Mouse (Mus musculus) spleen, adult 10 weeks (tissue): ENCODE results near the gene Atg4c. TPM values are rescaled to one million over a fixed set of nuclear protein-coding genes. Genes with fewer than 3 reads are reported as not detected.

Source experiments
- polyA plus RNA-seq: library from polyadenylated mRNA; stranded (reverse); fragments of 350-450 nt; fragmentation: Illumina TruSeq; extraction: RNeasy Lipid Tissue Mini Kit (QIAGEN cat#74804); gene quantifications from one replicate; pipeline ENCODE4 v1.2.3, GENCODE M21; 2015; ENCODE audit warnings: low replicate concordance; ENCODE audit not compliant: insufficient read depth

Gene Atg4c
- 16.3 TPM for polyA plus RNA-seq

DNA sequence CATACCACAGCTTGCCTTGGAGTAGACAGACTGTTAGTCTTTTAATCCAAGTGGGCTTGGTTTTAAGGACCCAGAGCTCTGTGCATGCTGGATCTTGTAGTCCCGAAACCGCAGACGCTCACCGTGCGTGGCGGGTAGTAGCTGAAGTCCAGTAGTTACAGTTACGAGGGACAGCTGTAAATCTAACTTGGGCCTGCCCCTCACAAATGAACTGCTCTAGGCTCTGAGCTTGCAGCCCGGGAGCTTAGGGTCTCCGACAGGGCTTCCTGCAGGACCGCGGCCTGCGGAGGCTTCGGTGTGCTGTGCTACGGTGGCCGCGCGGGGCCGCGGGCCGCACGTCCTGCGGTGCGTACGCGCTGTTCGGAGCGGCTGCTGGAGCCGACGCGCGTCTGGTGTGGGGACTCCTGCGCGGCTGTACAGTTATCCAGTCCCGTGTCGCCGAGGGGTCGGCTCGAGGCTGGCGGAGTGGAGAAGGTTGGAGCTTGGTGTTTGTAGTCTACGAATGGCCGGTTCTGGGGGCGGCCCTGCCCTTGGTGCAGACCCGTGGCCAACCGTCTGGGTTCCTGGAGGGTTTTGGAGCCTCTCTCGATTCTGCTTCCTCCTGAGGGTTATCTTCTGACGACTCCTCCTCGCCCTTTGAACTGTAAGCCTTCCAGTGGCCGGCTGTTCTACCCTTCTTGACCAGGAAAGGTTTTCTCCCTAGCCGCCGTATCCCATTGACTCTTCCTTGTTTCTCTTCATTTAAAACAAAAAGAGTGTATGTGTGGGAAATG lies at the start of gene Atg4c:
Gene Atg4c, plus strand, starts transcription at position 125 of the 773 bp plus-strand sequence.

Other genes with a start within 250 kb of the Atg4c start
- 1.6 TPM for gene Angptl3, start 163.0 kb upstream of the Atg4c start, polyA plus RNA-seq
- 31.7 TPM for gene Dock7, start 73.0 kb upstream of the Atg4c start, polyA plus RNA-seq
- 0.99 TPM for gene Gm12689, start 102.0 kb downstream of the Atg4c start, polyA plus RNA-seq